Mouse (Mus musculus) cerebellum, adult 9-10 months (tissue): ENCODE data around the gene Ccdc174.

Experiments
- DNase-seq: peaks from one replicate; pipeline ENCODE4 v3.0.0; 2022

The Ccdc174 gene

DNA sequence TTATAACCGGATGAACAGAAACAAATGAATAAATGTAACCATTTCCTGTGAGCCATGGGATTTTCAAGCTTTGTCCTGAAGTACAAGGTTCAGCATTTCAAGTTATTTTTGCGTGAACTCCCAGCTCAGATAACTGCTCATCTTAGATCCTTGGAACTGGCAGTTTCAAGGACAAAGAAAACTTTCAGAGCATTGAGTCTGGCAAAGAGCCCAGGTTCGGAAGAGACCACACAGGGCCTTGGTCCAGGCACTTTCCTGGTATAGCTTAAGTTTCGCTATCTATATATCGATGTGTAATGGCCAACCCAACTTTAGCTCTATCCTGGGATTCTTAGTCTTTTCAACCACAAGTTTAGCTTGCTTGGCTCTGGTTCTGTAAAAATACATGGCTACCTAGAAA lies 53.4 kb downstream of the Ccdc174 start:
- DNase-seq, result no peak

DNA sequence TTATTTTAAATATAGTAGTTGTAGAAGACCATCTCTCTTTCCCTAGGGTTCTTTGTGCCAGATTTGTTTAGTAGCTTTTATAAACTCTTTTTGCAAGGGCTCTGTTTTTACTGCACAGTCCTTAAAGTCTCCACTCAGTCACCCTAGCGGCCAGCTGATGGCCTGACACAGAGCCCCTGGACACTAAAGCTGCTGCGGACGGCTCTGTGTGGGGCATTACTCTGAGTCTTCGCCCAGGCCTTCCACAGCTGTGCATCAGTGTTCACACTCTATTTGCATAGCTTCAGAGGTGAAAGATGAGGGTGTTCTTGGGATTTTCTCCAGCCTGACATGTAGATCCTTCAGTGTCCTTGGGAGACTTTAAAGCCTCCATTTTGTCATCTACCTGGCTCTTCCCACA lies 60.6 kb downstream of the Ccdc174 start:
- no peak for DNase-seq

DNA sequence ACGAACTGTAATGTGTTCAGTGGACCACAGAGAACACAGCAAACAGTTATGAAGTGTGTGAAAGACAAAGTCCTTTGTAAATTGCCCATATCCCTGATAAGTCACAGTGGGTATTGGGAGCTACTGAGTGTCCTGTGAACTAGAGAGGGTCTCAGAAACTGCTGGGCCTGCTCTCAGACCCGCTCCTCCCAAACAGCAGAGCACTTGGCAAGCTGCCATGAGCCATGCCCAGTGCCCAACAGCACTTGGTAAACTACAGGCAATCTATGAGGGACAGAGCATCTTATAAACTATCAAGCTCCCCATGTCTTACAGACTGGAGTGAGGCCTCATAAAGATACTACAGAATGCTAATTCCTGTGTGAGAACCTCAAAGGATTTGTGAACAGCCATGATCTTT lies 70.6 kb downstream of the Ccdc174 start:
- DNase-seq, result no peak
